Mouse (Mus musculus): ENCODE results near the gene Ugt1a1. TPM values are rescaled to one million over a fixed set of nuclear protein-coding genes. Genes with fewer than 3 reads are reported as not detected.

The Ugt1a1 gene
- polyA plus RNA-seq, 2 experiments, result 0.17 TPM; not detected in 1

GRCm38 (mm10) chr1:88225741-88226140, 14.0 kb downstream of the Ugt1a1 start:
- Histone ChIP-seq H3K36me3 (replicated peaks; ENCODE audit: control insufficient read depth, insufficient read depth, low read depth) (no peaks in the 10 kb centered on the region), H3K27ac (no peak overlapping the region), H3K27me3 (ENCODE audit: control insufficient read depth, insufficient read depth, low read length) (no peaks in the 10 kb centered on the region), H3K4me1 (replicated peaks; ENCODE audit: control insufficient read depth in 2 of 2, insufficient read depth in 2 of 2, low read length in 1 of 2) (no peaks in the 10 kb centered on the region), H3K9me3 (ENCODE audit: control insufficient read depth, low read length) (peaks cover 8% of the 10 kb centered on the region), H3K9ac (replicated peaks) (no peak overlapping the region), H3K4me3 (ENCODE audit: insufficient read depth in 1 of 2, low read depth in 2 of 2, low read length in 2 of 2) (no peak overlapping the region), H3K4me2 (ENCODE audit: low read depth) (no peak overlapping the region)
- DNase-seq (ENCODE audit: low read depth in 3 of 3, low spot score in 3 of 3), result no peak
- TF ChIP-seq CTCF (IDR thresholded peaks at IDR 0.05; ENCODE audit: low read depth), result no peak
- TF ChIP-seq EP300 (IDR thresholded peaks at IDR 0.05; ENCODE audit: low read depth), result no peak
- no peak for ATAC-seq (ENCODE audit: insufficient read depth)

DNA sequence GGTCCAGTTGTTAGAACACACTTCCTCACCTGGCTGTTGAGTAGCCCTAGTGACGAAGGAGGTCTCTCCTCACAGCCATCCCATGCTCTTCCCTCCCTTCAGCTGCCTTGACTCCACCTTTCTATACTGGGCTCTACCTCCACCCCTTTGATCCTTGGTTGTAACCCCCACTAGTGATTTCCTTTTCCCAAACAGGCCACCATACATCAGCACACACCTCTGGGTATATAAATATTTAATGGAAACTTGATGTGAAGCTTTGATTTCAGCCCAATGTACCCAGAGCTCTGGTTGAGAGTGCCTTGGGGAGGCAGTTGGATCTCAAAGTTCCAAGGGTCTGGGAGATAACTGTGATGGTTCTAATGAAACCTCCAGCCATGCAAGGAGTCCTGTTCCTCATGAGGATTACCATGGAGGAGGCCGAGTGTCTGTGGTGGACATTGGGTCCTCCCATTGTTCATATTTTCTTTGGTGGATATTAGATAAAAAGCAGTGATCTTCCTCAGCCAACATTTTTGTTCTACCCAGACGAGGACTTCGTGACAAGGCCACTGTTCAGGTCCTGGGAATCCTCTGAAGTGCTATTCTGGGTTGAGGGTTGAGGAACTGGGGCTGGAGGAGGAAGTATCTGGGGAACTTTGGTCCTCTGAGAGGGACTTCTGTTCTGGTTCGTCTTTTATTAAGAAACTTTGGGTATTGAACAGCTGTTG, 15.1 kb downstream of the Ugt1a1 start, which contains the start of gene Mroh2a:
Gene Mroh2a (plus strand): TSS at position 317 of the 710 bp plus-strand sequence.
- DNase-seq (ENCODE audit: low read depth in 3 of 3, low spot score in 3 of 3) (no peak), ATAC-seq (ENCODE audit: insufficient read depth) (no peak)
- no peak within 1 kb of the TSS for H3K4me3 ChIP-seq (ENCODE audit: insufficient read depth in 1 of 2, low read depth in 2 of 2, low read length in 2 of 2)
- no peaks in the 10 kb centered on the region for H3K27me3 ChIP-seq (ENCODE audit: control insufficient read depth, insufficient read depth, low read length)
- H3K4me2 ChIP-seq (ENCODE audit: low read depth), result no peak within 1 kb of the TSS
- H3K27ac ChIP-seq, result no peak within 1 kb of the TSS
- H3K36me3 ChIP-seq (replicated peaks; ENCODE audit: control insufficient read depth, insufficient read depth, low read depth), result no peaks in the 10 kb centered on the region
- H3K4me1 ChIP-seq (replicated peaks; ENCODE audit: control insufficient read depth in 2 of 2, insufficient read depth in 2 of 2, low read length in 1 of 2), result no peaks in the 10 kb centered on the region
- TF ChIP-seq EP300 (IDR thresholded peaks at IDR 0.05; ENCODE audit: low read depth), result no peak
- TF ChIP-seq CTCF (IDR thresholded peaks at IDR 0.05; ENCODE audit: low read depth), result no peak
- H3K9me3 ChIP-seq (ENCODE audit: control insufficient read depth, low read length), result peaks cover 13% of the 10 kb centered on the region
- WGBS (ENCODE audit: insufficient replicate concordance), result 34% methylated on average over 5 of the region's 5 CpGs
- no peak within 1 kb of the TSS for H3K9ac ChIP-seq (replicated peaks)

DNA sequence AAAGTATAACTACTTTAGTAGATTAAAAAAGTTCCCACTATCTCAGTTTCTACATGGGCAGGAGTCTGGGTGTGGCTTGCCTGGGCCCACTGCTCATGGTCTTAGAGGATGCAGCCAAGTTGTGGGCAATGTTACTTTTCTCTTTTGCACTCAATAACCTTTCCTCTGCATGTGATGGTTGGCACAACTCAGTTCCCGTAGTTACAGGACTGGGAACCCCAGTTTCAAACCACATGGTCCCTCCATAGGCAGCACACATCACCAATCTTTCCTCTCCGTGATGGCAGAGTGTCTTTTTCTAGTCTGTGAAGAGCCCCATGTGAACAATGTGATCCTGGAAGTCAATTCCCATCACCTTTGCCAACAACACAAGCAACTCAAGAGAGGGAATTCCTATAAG, 15.7 kb downstream of the Ugt1a1 start:
- Histone ChIP-seq H3K9me3 (ENCODE audit: control insufficient read depth, low read length) (peaks cover 13% of the 10 kb centered on the region), H3K4me1 (replicated peaks; ENCODE audit: control insufficient read depth in 2 of 2, insufficient read depth in 2 of 2, low read length in 1 of 2) (no peaks in the 10 kb centered on the region), H3K4me3 (ENCODE audit: insufficient read depth in 1 of 2, low read depth in 2 of 2, low read length in 2 of 2) (no peak overlapping the region), H3K4me2 (ENCODE audit: low read depth) (no peak overlapping the region), H3K27ac (no peak overlapping the region), H3K27me3 (ENCODE audit: control insufficient read depth, insufficient read depth, low read length) (no peaks in the 10 kb centered on the region), H3K36me3 (replicated peaks; ENCODE audit: control insufficient read depth, insufficient read depth, low read depth) (no peaks in the 10 kb centered on the region), H3K9ac (replicated peaks) (no peak overlapping the region)
- TF ChIP-seq CTCF (IDR thresholded peaks at IDR 0.05; ENCODE audit: low read depth) (no peak), EP300 (IDR thresholded peaks at IDR 0.05; ENCODE audit: low read depth) (no peak)
- DNase-seq (ENCODE audit: low read depth in 3 of 3, low spot score in 3 of 3) (no peak), ATAC-seq (ENCODE audit: insufficient read depth) (no peak)
- 37% methylated on average over 2 of the region's 2 CpGs for WGBS (ENCODE audit: insufficient replicate concordance)

DNA sequence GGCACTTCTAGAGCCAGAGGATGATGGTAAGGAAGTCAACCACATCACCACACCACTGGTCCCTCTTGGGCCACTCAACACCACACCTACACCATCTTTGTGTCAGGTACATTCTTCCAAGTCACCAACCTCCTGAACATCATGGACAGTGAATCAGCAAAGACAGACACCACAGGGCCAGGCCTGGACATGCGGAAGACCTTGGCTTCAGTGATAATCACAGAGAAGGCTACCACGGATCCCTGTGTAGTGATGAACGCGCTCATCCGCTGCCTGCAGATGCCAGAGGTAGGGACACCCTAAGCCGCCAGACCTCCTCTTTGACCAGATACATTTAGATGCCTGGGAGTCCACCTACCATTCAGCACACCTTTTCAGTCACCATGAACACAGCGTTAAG, 16.4 kb downstream of the Ugt1a1 start:
- no peaks in the 10 kb centered on the region for H3K27me3 ChIP-seq (ENCODE audit: control insufficient read depth, insufficient read depth, low read length)
- H3K9me3 ChIP-seq (ENCODE audit: control insufficient read depth, low read length), result peaks cover 13% of the 10 kb centered on the region
- DNase-seq (ENCODE audit: low read depth in 3 of 3, low spot score in 3 of 3) (no peak), ATAC-seq (ENCODE audit: insufficient read depth) (no peak)
- H3K4me3 ChIP-seq (ENCODE audit: insufficient read depth in 1 of 2, low read depth in 2 of 2, low read length in 2 of 2), result no peak overlapping the region
- no peak for TF ChIP-seq CTCF (IDR thresholded peaks at IDR 0.05; ENCODE audit: low read depth)
- WGBS (ENCODE audit: insufficient replicate concordance), result 59% methylated on average over 7 of the region's 7 CpGs
- no peak overlapping the region for H3K27ac ChIP-seq
- H3K4me1 ChIP-seq (replicated peaks; ENCODE audit: control insufficient read depth in 2 of 2, insufficient read depth in 2 of 2, low read length in 1 of 2), result no peaks in the 10 kb centered on the region
- no peak overlapping the region for H3K9ac ChIP-seq (replicated peaks)
- H3K4me2 ChIP-seq (ENCODE audit: low read depth), result no peak overlapping the region
- H3K36me3 ChIP-seq (replicated peaks; ENCODE audit: control insufficient read depth, insufficient read depth, low read depth), result no peaks in the 10 kb centered on the region

GRCm38 (mm10) chr1:88229566-88229965, 17.8 kb downstream of the Ugt1a1 start:
- ATAC-seq (ENCODE audit: insufficient read depth) (no peak), DNase-seq (ENCODE audit: low read depth in 3 of 3, low spot score in 3 of 3) (no peak)
- WGBS (ENCODE audit: insufficient replicate concordance), result 50% methylated on average over 3 of the region's 3 CpGs
- no peaks in the 10 kb centered on the region for H3K27me3 ChIP-seq (ENCODE audit: control insufficient read depth, insufficient read depth, low read length)
- H3K9me3 ChIP-seq (ENCODE audit: control insufficient read depth, low read length), result peaks cover 16% of the 10 kb centered on the region
- no peak overlapping the region for H3K9ac ChIP-seq (replicated peaks)
- H3K36me3 ChIP-seq (replicated peaks; ENCODE audit: control insufficient read depth, insufficient read depth, low read depth), result no peaks in the 10 kb centered on the region
- H3K27ac ChIP-seq, result no peak overlapping the region
- H3K4me2 ChIP-seq (ENCODE audit: low read depth), result no peak overlapping the region
- H3K4me1 ChIP-seq (replicated peaks; ENCODE audit: control insufficient read depth in 2 of 2, insufficient read depth in 2 of 2, low read length in 1 of 2), result no peaks in the 10 kb centered on the region
- no peak for TF ChIP-seq CTCF (IDR thresholded peaks at IDR 0.05; ENCODE audit: low read depth)
- TF ChIP-seq EP300 (IDR thresholded peaks at IDR 0.05; ENCODE audit: low read depth), result no peak
- H3K4me3 ChIP-seq (ENCODE audit: insufficient read depth in 1 of 2, low read depth in 2 of 2, low read length in 2 of 2), result no peak overlapping the region

All from liver, embryonic 14.5 days (tissue).